Mouse (Mus musculus): ENCODE results near the gene Hpse.

DNA sequence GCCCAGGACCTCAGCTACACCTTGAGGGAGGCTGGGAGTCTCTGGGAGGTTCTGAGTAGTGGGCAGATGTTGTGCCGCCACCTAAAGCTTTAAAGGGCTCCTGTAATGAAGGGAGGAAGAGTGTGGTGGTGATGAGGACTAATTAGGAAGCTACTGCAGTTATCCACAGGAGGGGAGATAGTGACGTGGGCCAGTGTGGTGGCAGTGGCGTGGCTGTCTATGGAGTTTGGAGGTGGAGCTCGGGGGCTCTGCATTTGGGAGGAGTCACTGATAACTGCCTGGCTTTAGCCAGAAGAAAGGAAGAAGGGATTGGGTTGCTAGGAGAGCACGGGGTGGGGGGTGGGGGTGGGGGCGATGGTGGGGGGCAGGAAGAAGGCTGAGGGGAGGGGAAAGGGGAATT lies 71.0 kb downstream of the Hpse start:
- TF ChIP-seq POLR2A (IDR thresholded peaks at IDR 0.05; ENCODE audit: extremely low read depth, insufficient read depth, low read length) (no peak), CTCF (IDR thresholded peaks at IDR 0.05; ENCODE audit: low read depth, low read length) (no peak)

Data from liver, adult 2 months (tissue).